Mouse (Mus musculus) midbrain, embryonic 14.5 days (tissue): ENCODE results near the gene Ndufs6. TPM values are rescaled to one million over a fixed set of nuclear protein-coding genes. Genes with fewer than 3 reads are reported as not detected.

Source experiments
- ATAC-seq: fragments of 200-750 bp; cut with Nextera tagmentation; 2 replicates; pipeline ENCODE4 v1.8.0; 2017; ENCODE audit warnings: moderate number of reproducible peaks, moderate library complexity; ENCODE audit not compliant: low FRiP score, low TSS enrichment
- DNase-seq: peaks from one replicate; pipeline ENCODE4 v3.0.0-alpha.2; 2015
- H3K27ac ChIP-seq: fragments of 300-500 bp; sonication (generic); replicated peaks from 2 replicates; pipeline ENCODE4 v1.5.1; 2014; ENCODE audit warnings: mild to moderate bottlenecking, low read depth, low read length, moderate library complexity
- H3K27me3 ChIP-seq: fragments of 300-500 bp; sonication (generic); 2 replicates; pipeline ENCODE4 v1.6.1; 2014; ENCODE audit warnings: low read length, control low read depth, mixed read lengths; ENCODE audit not compliant: control insufficient read depth, insufficient read depth
- H3K36me3 ChIP-seq: fragments of 300-500 bp; sonication (generic); 2 replicates; pipeline ENCODE4 v1.6.1; 2014; ENCODE audit warnings: low read length, control low read depth; ENCODE audit not compliant: control insufficient read depth, insufficient read depth
- H3K4me1 ChIP-seq: fragments of 300-500 bp; sonication (generic); 2 replicates; pipeline ENCODE4 v1.6.1; 2014; ENCODE audit warnings: mild to moderate bottlenecking, antibody characterized with exemption, low read length, control low read depth; ENCODE audit not compliant: control insufficient read depth, insufficient read depth
- H3K4me2 ChIP-seq: fragments of 300-500 bp; sonication (generic); 2 replicates; pipeline ENCODE4 v1.6.1; 2014; ENCODE audit warnings: mild to moderate bottlenecking, low read length, moderate library complexity
- H3K4me3 ChIP-seq: fragments of 300-500 bp; sonication (generic); replicated peaks from 2 replicates; pipeline ENCODE4 v1.5.1; 2014; ENCODE audit warnings: low read depth, low read length
- H3K9ac ChIP-seq: fragments of 300-500 bp; sonication (generic); replicated peaks from 2 replicates; pipeline ENCODE4 v1.6.1; 2014; ENCODE audit warnings: mild to moderate bottlenecking, low read length, moderate library complexity
- H3K9me3 ChIP-seq: fragments of 300-500 bp; sonication (generic); 2 replicates; pipeline ENCODE4 v1.6.1; 2016; ENCODE audit warnings: low read length, control low read depth, mixed read lengths; ENCODE audit not compliant: control insufficient read depth
- WGBS: fragments of 180-500 bp; shearing (Covaris S2); extraction: QIAGEN DNeasy Blood & Tissue Kit; methylation state at CpG from one replicate; pipeline ENCODE4 v1.1.7; 2014; 5-methylcytosine and 5-hydroxymethylcytosine counted together
- polyA plus RNA-seq: library from polyadenylated mRNA; unstranded; fragments of >200 nt; fragmentation: Nextera tagmentation; extraction: Ambion mirVana; gene quantifications from 2 replicates; pipeline ENCODE4 v1.2.1, GENCODE M21; 2014

Gene Ndufs6
- polyA plus RNA-seq, 1 experiment from 2014 or later, result 355 TPM

GRCm38 (mm10) chr13:73347922-73348650, 19.7 kb upstream of the Ndufs6 start:
- H3K27me3 ChIP-seq, result no peaks in the 10 kb centered on the region
- 86% methylated on average over 7 of the region's 7 CpGs for WGBS
- no peak overlapping the region for H3K4me2 ChIP-seq
- H3K27ac ChIP-seq, result no peak overlapping the region
- H3K9ac ChIP-seq, result no peak overlapping the region
- no peaks in the 10 kb centered on the region for H3K36me3 ChIP-seq
- DNase-seq (no peak), ATAC-seq (no peak)
- no peaks in the 10 kb centered on the region for H3K9me3 ChIP-seq
- no peak overlapping the region for H3K4me3 ChIP-seq
- H3K4me1 ChIP-seq, result no peaks in the 10 kb centered on the region

- H3K27ac ChIP-seq, result no peak overlapping the region
- no peak overlapping the region for H3K4me3 ChIP-seq
- ATAC-seq, result no peak
- no peak overlapping the region for H3K4me2 ChIP-seq
- no peaks in the 10 kb centered on the region for H3K9me3 ChIP-seq
- H3K27me3 ChIP-seq, result no peaks in the 10 kb centered on the region
- no peaks in the 10 kb centered on the region for H3K36me3 ChIP-seq
- H3K9ac ChIP-seq, result no peak overlapping the region
- 77% methylated on average over 3 of the region's 3 CpGs for WGBS
- H3K4me1 ChIP-seq, result no peaks in the 10 kb centered on the region
- no peak for DNase-seq
These were observed 18.8 kb upstream of the Ndufs6 start for GRCm38 (mm10) chr13:73347171-73347570.

- Histone ChIP-seq H3K9me3 (no peaks in the 10 kb centered on the region), H3K36me3 (no peaks in the 10 kb centered on the region), H3K4me3 (no peak overlapping the region), H3K27me3 (no peaks in the 10 kb centered on the region), H3K4me2 (no peak overlapping the region), H3K27ac (no peak overlapping the region), H3K4me1 (no peaks in the 10 kb centered on the region), H3K9ac (no peak overlapping the region)
- WGBS, result 81% methylated on average over 4 of the region's 4 CpGs
- no peak for DNase-seq
- ATAC-seq, result no peak
These were observed 18.4 kb upstream of the Ndufs6 start for GRCm38 (mm10) chr13:73346743-73347142.

- H3K4me2 ChIP-seq, result no peak overlapping the region
- H3K36me3 ChIP-seq, result no peaks in the 10 kb centered on the region
- H3K27me3 ChIP-seq, result no peaks in the 10 kb centered on the region
- DNase-seq, result no peak
- no peak for ATAC-seq
- no peak overlapping the region for H3K4me3 ChIP-seq
- no peak overlapping the region for H3K27ac ChIP-seq
- H3K4me1 ChIP-seq, result no peaks in the 10 kb centered on the region
- no peak overlapping the region for H3K9ac ChIP-seq
- WGBS, result 49% methylated on average over 2 of the region's 2 CpGs
- H3K9me3 ChIP-seq, result no peaks in the 10 kb centered on the region
These were observed 17.8 kb upstream of the Ndufs6 start for GRCm38 (mm10) chr13:73346131-73346530.

GRCm38 (mm10) chr13:73345102-73345890, 17.0 kb upstream of the Ndufs6 start:
- ATAC-seq (no peak), DNase-seq (no peak)
- H3K9me3 ChIP-seq, result no peaks in the 10 kb centered on the region
- WGBS, result 75% methylated on average over 9 of the region's 9 CpGs
- no peak overlapping the region for H3K27ac ChIP-seq
- no peaks in the 10 kb centered on the region for H3K27me3 ChIP-seq
- no peak overlapping the region for H3K4me3 ChIP-seq
- no peak overlapping the region for H3K4me2 ChIP-seq
- H3K4me1 ChIP-seq, result no peaks in the 10 kb centered on the region
- H3K9ac ChIP-seq, result no peak overlapping the region
- no peaks in the 10 kb centered on the region for H3K36me3 ChIP-seq

GRCm38 (mm10) chr13:73336753-73337152, 8.4 kb upstream of the Ndufs6 start:
- Histone ChIP-seq H3K9me3 (no peaks in the 10 kb centered on the region), H3K9ac (no peak overlapping the region), H3K27ac (no peak overlapping the region), H3K4me2 (no peak overlapping the region), H3K27me3 (no peaks in the 10 kb centered on the region), H3K4me1 (peaks cover 2% of the 10 kb centered on the region), H3K36me3 (no peaks in the 10 kb centered on the region), H3K4me3 (no peak overlapping the region)
- DNase-seq, result no peak
- no peak for ATAC-seq
- WGBS, result 64% methylated on average over 7 of the region's 7 CpGs

GRCm38 (mm10) chr13:73331736-73332135, 3.4 kb upstream of the Ndufs6 start:
- H3K9ac ChIP-seq, result peak overlapping the region; percentile 89
- no peaks in the 10 kb centered on the region for H3K27me3 ChIP-seq
- no peak for ATAC-seq
- no peaks in the 10 kb centered on the region for H3K36me3 ChIP-seq
- 78% methylated on average over 3 of the region's 3 CpGs for WGBS
- peak overlapping the region; percentile 93 for H3K4me2 ChIP-seq
- H3K4me1 ChIP-seq, result peaks cover 25% of the 10 kb centered on the region
- no peak for DNase-seq
- H3K9me3 ChIP-seq, result no peaks in the 10 kb centered on the region
- H3K4me3 ChIP-seq, result peak overlapping the region; percentile 85
- no peak overlapping the region for H3K27ac ChIP-seq

- peak; percentile 91 for ATAC-seq
These were observed 2.6 kb upstream of the Ndufs6 start for GRCm38 (mm10) chr13:73330844-73331501.

More at GRCm38 (mm10) chr13:73330844-73331501, 2.6 kb upstream of the Ndufs6 start:
- DNase-seq, result peak; percentile 95
- Histone ChIP-seq H3K4me1 (peaks cover 25% of the 10 kb centered on the region), H3K4me3 (peak overlapping the region; percentile 85), H3K4me2 (peak overlapping the region; percentile 93), H3K9me3 (no peaks in the 10 kb centered on the region), H3K36me3 (peaks cover 3% of the 10 kb centered on the region; the same call in 1 of the 2 replicates), H3K27me3 (no peaks in the 10 kb centered on the region), H3K27ac (peak overlapping the region; percentile 79), H3K9ac (peak overlapping the region; percentile 89)
- under 1% methylated on average over 42 of the region's 42 CpGs for WGBS
